Mouse (Mus musculus) ES-E14 (cell line): ENCODE data around the gene Sox5.

Source experiments
- CHD2 ChIP-seq: IDR thresholded peaks from 2 replicates; pipeline ENCODE4 v1.6.1; 2014; ENCODE audit warnings: mild to moderate bottlenecking, low read depth, low read length, inconsistent platforms
- HCFC1 ChIP-seq: IDR thresholded peaks from 2 replicates; pipeline ENCODE4 v1.6.1; 2012; ENCODE audit warnings: low read length, inconsistent platforms, borderline replicate concordance; ENCODE audit not compliant: insufficient read depth
- MAFK ChIP-seq: IDR thresholded peaks from 2 replicates; pipeline ENCODE4 v1.6.1; 2014; ENCODE audit warnings: mild to moderate bottlenecking, low read depth, low read length, inconsistent platforms; ENCODE audit not compliant: insufficient read depth
- ZC3H11A ChIP-seq: IDR thresholded peaks from 2 replicates; pipeline ENCODE4 v1.6.1; 2012; ENCODE audit warnings: low read depth, mild to moderate bottlenecking, inconsistent platforms, low read length, borderline replicate concordance
- ZNF384 ChIP-seq: IDR thresholded peaks from 2 replicates; pipeline ENCODE4 v1.6.1; 2012; ENCODE audit warnings: low read depth, low read length, inconsistent platforms

DNA sequence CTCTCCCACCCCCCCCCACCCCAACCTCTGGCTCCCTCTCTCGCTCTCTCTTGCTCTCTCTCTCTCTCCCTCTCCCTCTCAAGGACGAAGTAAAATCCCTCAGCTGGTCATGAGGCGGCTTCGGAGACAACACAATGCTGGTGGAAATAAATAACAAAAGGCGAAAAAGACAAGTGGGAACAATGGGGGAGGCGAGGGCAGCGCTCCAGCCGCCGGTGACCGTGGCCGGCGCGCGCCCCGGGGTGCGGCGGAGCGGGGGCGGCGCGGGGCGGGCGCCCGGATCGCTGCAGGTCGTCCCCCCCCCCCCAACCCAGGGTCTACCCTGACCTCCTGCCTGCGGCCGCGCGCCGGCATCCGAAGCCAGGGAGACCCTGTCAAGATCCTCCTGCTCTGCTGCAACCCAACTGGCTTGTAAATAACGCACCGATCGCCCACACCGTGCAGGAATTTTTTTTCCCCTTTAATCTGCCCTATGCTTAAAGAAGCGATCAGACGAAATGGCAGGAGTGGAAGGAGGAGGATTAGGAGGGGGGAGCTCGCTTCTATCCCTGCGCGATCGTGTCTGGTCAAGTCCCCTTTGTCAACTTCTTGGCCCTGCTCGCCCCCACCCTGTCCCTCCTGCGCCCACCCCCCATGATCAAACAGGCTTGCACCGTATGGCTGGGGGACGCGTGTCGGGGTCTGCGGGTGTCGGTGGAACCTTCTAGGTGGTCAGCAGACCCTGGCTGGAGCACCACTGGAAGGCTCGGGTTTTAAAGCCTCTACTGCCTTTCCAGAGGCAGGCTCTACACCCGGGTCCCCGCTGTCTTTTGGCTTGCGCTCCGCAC is 467 bp upstream of the Sox5 start:
- TF ChIP-seq MAFK: no peak
- no peak for TF ChIP-seq HCFC1
- TF ChIP-seq CHD2: no peak
- no peak for TF ChIP-seq ZNF384
- TF ChIP-seq ZC3H11A: no peak
